Mouse (Mus musculus) CH12.LX (cell line): ENCODE results near the gene Prdm10. TPM values are rescaled to one million over a fixed set of nuclear protein-coding genes. Genes with fewer than 3 reads are reported as not detected.

Source experiments
- DNase-seq: peaks from one replicate; pipeline ENCODE4 v3.0.0-alpha.2; 2013; ENCODE audit errors: extremely low read depth
- H3K27ac ChIP-seq: 2 replicates; pipeline ENCODE4 v1.5.1; 2012; ENCODE audit warnings: low read depth, mild to moderate bottlenecking, control low read depth, moderate library complexity; ENCODE audit not compliant: insufficient read depth
- H3K27me3 ChIP-seq: replicated peaks from 2 replicates; pipeline ENCODE3; 2012; ENCODE audit warnings: inconsistent platforms
- H3K36me3 ChIP-seq, 2 experiments: replicated peaks in 1 of 2; 2 replicates each; pipeline versions ENCODE3 to v1.6.1; 2012; ENCODE audit warnings: inconsistent platforms in 1 of 2, low read length in 1 of 2, mild to moderate bottlenecking in 1 of 2, mixed read lengths in 1 of 2, moderate library complexity in 1 of 2; ENCODE audit not compliant: control insufficient read depth in 1 of 2, insufficient read depth in 1 of 2
- H3K4me1 ChIP-seq, 2 experiments: 2 replicates each; pipeline ENCODE4 v1.6.1; 2012; ENCODE audit warnings: inconsistent platforms in 1 of 2, moderate library complexity in 1 of 2; ENCODE audit not compliant: insufficient read depth in 2 of 2, control insufficient read depth in 1 of 2
- H3K4me2 ChIP-seq: 2 replicates; pipeline ENCODE4 v1.6.1; 2012; ENCODE audit warnings: low read depth, mild to moderate bottlenecking, control low read depth; ENCODE audit not compliant: poor library complexity, insufficient read depth, severe bottlenecking
- H3K4me3 ChIP-seq, 3 experiments: fragments of 150-350 bp in 1 of 3; sonication (generic) in 1 of 3; replicated peaks in 1 of 3; 2 replicates each; pipeline versions ENCODE3 to v1.5.1; 2011 to 2012; ENCODE audit warnings: low read depth in 2 of 3, low read length in 2 of 3, mild to moderate bottlenecking in 2 of 3, moderate library complexity in 2 of 3, control low read depth in 1 of 3, improper control_type of control experiment in 1 of 3, inconsistent platforms in 1 of 3, mixed read lengths in 1 of 3; ENCODE audit not compliant: poor library complexity in 1 of 3
- H3K79me2 ChIP-seq: replicated peaks from 2 replicates; pipeline ENCODE4 v1.6.1; 2012; ENCODE audit warnings: mild to moderate bottlenecking, moderate library complexity; ENCODE audit not compliant: control insufficient read depth, poor library complexity, insufficient read depth, severe bottlenecking; ENCODE audit errors: extremely low read depth
- H3K9ac ChIP-seq: 2 replicates; pipeline ENCODE4 v1.6.1; 2012; ENCODE audit warnings: low read depth, mild to moderate bottlenecking, control low read depth, moderate library complexity; ENCODE audit not compliant: insufficient read depth
- H3K9me3 ChIP-seq: replicated peaks from 2 replicates; pipeline ENCODE3; 2012; ENCODE audit warnings: low read length, inconsistent platforms, mixed read lengths
- BHLHE40 ChIP-seq: IDR thresholded peaks from 2 replicates; pipeline ENCODE4 v1.6.1; 2011; ENCODE audit warnings: mild to moderate bottlenecking, low read depth, low read length, improper control_type of control experiment
- CHD1 ChIP-seq: IDR thresholded peaks from 2 replicates; pipeline ENCODE4 v1.6.1; 2012; ENCODE audit warnings: low read depth, low read length, improper control_type of control experiment, inconsistent platforms
- CHD2 ChIP-seq: IDR thresholded peaks from 2 replicates; pipeline ENCODE4 v1.6.1; 2011; ENCODE audit warnings: low read length, improper control_type of control experiment
- ELF1 ChIP-seq: IDR thresholded peaks from 2 replicates; pipeline ENCODE4 v1.6.1; 2014; ENCODE audit warnings: low read depth, mild to moderate bottlenecking, inconsistent platforms, low read length, improper control_type of control experiment
- HCFC1 ChIP-seq: IDR thresholded peaks from 2 replicates; pipeline ENCODE4 v1.6.1; 2012; ENCODE audit warnings: low read depth, mild to moderate bottlenecking, inconsistent platforms, low read length, improper control_type of control experiment
- IRF4 ChIP-seq: IDR thresholded peaks from 2 replicates; pipeline ENCODE4 v1.6.1; 2014; ENCODE audit warnings: low read depth, mild to moderate bottlenecking, inconsistent platforms, low read length, improper control_type of control experiment
- JUN ChIP-seq: IDR thresholded peaks from 2 replicates; pipeline ENCODE4 v1.6.1; 2011; ENCODE audit warnings: low read depth, mild to moderate bottlenecking, low read length, improper control_type of control experiment, moderate library complexity; ENCODE audit not compliant: insufficient read depth
- KAT2A ChIP-seq: IDR thresholded peaks from 2 replicates; pipeline ENCODE4 v1.6.1; 2012; ENCODE audit warnings: low read length, improper control_type of control experiment, inconsistent platforms; ENCODE audit not compliant: insufficient replicate concordance
- MAFK ChIP-seq: IDR thresholded peaks from 2 replicates; pipeline ENCODE4 v1.6.1; 2011; ENCODE audit warnings: low read length, improper control_type of control experiment; ENCODE audit not compliant: insufficient replicate concordance
- MAZ ChIP-seq: IDR thresholded peaks from 2 replicates; pipeline ENCODE4 v1.6.1; 2012; ENCODE audit warnings: low read depth, mild to moderate bottlenecking, inconsistent platforms, low read length, improper control_type of control experiment, moderate library complexity
- MEF2A ChIP-seq: IDR thresholded peaks from 2 replicates; pipeline ENCODE4 v1.6.1; 2014; ENCODE audit warnings: low read depth, mild to moderate bottlenecking, inconsistent platforms, low read length, improper control_type of control experiment, borderline replicate concordance
- MYC ChIP-seq: IDR thresholded peaks from 2 replicates; pipeline ENCODE4 v1.6.1; 2011; ENCODE audit warnings: low read depth, mild to moderate bottlenecking, improper control_type of control experiment, low read length
- NELFE ChIP-seq: IDR thresholded peaks from 2 replicates; pipeline ENCODE4 v1.6.1; 2011; ENCODE audit warnings: low read depth, low read length, improper control_type of control experiment
- NRF1 ChIP-seq: IDR thresholded peaks from 2 replicates; pipeline ENCODE4 v1.6.1; 2014; ENCODE audit warnings: low read depth, mild to moderate bottlenecking, inconsistent platforms, low read length, improper control_type of control experiment, moderate library complexity
- PAX5 ChIP-seq: IDR thresholded peaks from 2 replicates; pipeline ENCODE4 v1.6.1; 2012; ENCODE audit warnings: low read length, inconsistent platforms, mixed read lengths
- POLR2A ChIP-seq: IDR thresholded peaks from 2 replicates; pipeline ENCODE4 v1.6.1; 2011; ENCODE audit warnings: low read depth, mild to moderate bottlenecking, improper control_type of control experiment, low read length
- POLR2AphosphoS2 ChIP-seq: IDR thresholded peaks from 2 replicates; pipeline ENCODE4 v1.6.1; 2011; ENCODE audit warnings: low read depth, low read length, improper control_type of control experiment
- RAD21 ChIP-seq: IDR thresholded peaks from 2 replicates; pipeline ENCODE4 v1.6.1; 2011; ENCODE audit warnings: low read depth, mild to moderate bottlenecking, low read length, improper control_type of control experiment, moderate library complexity
- RCOR1 ChIP-seq: conservative IDR thresholded peaks from 2 replicates; pipeline ENCODE4 v1.6.1; 2012; ENCODE audit warnings: low read depth, mild to moderate bottlenecking, inconsistent platforms, low read length, improper control_type of control experiment
- SIN3A ChIP-seq: IDR thresholded peaks from 2 replicates; pipeline ENCODE4 v1.6.1; 2012; ENCODE audit warnings: low read length, improper control_type of control experiment, inconsistent platforms
- SMC3 ChIP-seq: IDR thresholded peaks from 2 replicates; pipeline ENCODE4 v1.6.1; 2011; ENCODE audit warnings: low read depth, low read length, improper control_type of control experiment
- TBP ChIP-seq: conservative IDR thresholded peaks from 2 replicates; pipeline ENCODE4 v1.6.1; 2011; ENCODE audit warnings: low read depth, low read length, improper control_type of control experiment
- TCF12 ChIP-seq: IDR thresholded peaks from 2 replicates; pipeline ENCODE4 v1.6.1; 2014; ENCODE audit warnings: low read depth, mild to moderate bottlenecking, inconsistent platforms, low read length, improper control_type of control experiment
- UBTF ChIP-seq: IDR thresholded peaks from 2 replicates; pipeline ENCODE4 v1.6.1; 2012; ENCODE audit warnings: low read depth, mild to moderate bottlenecking, inconsistent platforms, low read length, improper control_type of control experiment, moderate library complexity
- USF2 ChIP-seq: conservative IDR thresholded peaks from 2 replicates; pipeline ENCODE4 v1.6.1; 2011; ENCODE audit warnings: low read depth, low read length, improper control_type of control experiment
- ZKSCAN1 ChIP-seq: IDR thresholded peaks from 2 replicates; pipeline ENCODE4 v1.6.1; 2012; ENCODE audit warnings: low read depth, inconsistent platforms, low read length, improper control_type of control experiment, borderline replicate concordance
- ZMIZ1 ChIP-seq: IDR thresholded peaks from 2 replicates; pipeline ENCODE4 v1.6.1; 2012; ENCODE audit warnings: low read depth, mild to moderate bottlenecking, inconsistent platforms, low read length, improper control_type of control experiment
- ZNF384 ChIP-seq: IDR thresholded peaks from 2 replicates; pipeline ENCODE4 v1.6.1; 2012; ENCODE audit warnings: low read depth, low read length, improper control_type of control experiment, inconsistent platforms
- dilution Hi-C: fragments of 300-500 bp; cut with MboI; formaldehyde crosslinking; loops from 2 replicates; pipeline ENCODE4 v1.14.3; 2020; ENCODE audit warnings: low sequenced_read_pairs; ENCODE audit not compliant: extremely low pct_unique_long_range_greater_than_20kb, extremely low pct_ligation_motif_present
- in situ Hi-C: fragments of 300-500 bp; cut with MboI; formaldehyde crosslinking; loops from 3 replicates; pipeline ENCODE4 v1.14.3; 2019; ENCODE audit warnings: low sequenced_read_pairs, low pct_ligation_motif_present, low pct_unique_long_range_greater_than_20kb, mixed read lengths
- polyA plus RNA-seq: library from polyadenylated mRNA; unstranded; fragments of >175 nt; gene quantifications from 2 replicates; pipeline ENCODE4 v1.2.1, GENCODE M21; 2012; ENCODE audit warnings: low read depth; ENCODE audit not compliant: insufficient read length
- total RNA-seq, 2 experiments: library from RNA; depleted of rRNA; stranded (reverse); fragments of 300-350 nt in 1 of 2; fragments of >200 nt in 1 of 2; gene quantifications; 2 replicates each; pipeline ENCODE4 v1.2.3; 2012 to 2014

The Prdm10 gene
- total and polyA plus RNA-seq, 3 experiments: 4.5 to 6.7 (median 4.7) TPM

GRCm38 (mm10) chr9:31385947-31386354 lies 105.6 kb downstream of the Prdm10 start, which contains the start of gene Nfrkb:
Nfrkb (plus strand) TSS chr9:31386192.
- Histone ChIP-seq H3K27me3 (no peaks in the 10 kb centered on the region), H3K79me2 (peaks cover 28% of the 10 kb centered on the region), H3K36me3 (peaks cover 10 to 26% of the 10 kb centered on the region in 2 experiments), H3K9me3 (no peaks in the 10 kb centered on the region), H3K27ac (no peak within 1 kb of the TSS), H3K4me1 (peaks cover 3 to 27% of the 10 kb centered on the region in 2 experiments), H3K4me3 (peak within 1 kb of the TSS; percentile 75 to 87 (median 83)), H3K9ac (peak within 1 kb of the TSS; percentile 76), H3K4me2 (peak within 1 kb of the TSS; percentile 88)
- peak; percentile 91 for DNase-seq
- dilution Hi-C loops (no loop called here), in situ Hi-C loops (no loop called here)
- no peak for TF ChIP-seq ZKSCAN1
- TF ChIP-seq NRF1: 0 out of 2 replicates have a peak, but pooled peaks have one; percentile 13
- TF ChIP-seq MYC: no peak
- no peak for TF ChIP-seq SMC3
- TF ChIP-seq HCFC1: peak; percentile 60
- TF ChIP-seq PAX5: no peak
- TF ChIP-seq NELFE: peak; percentile 90
- TF ChIP-seq BHLHE40: peak; percentile 51; the same call in 1 of the 2 replicates
- no peak for TF ChIP-seq CHD1
- TF ChIP-seq TBP: peak; percentile 77
- no peak for TF ChIP-seq USF2
- TF ChIP-seq CHD2: no peak
- no peak for TF ChIP-seq ZNF384
- peak; percentile 71; the same call in 1 of the 2 replicates for TF ChIP-seq POLR2AphosphoS2
- peak; percentile 92 for TF ChIP-seq POLR2A
- TF ChIP-seq MEF2A: peak; percentile 27; the same call in 1 of the 2 replicates
- TF ChIP-seq MAFK: no peak
- no peak for TF ChIP-seq RAD21
- 0 out of 2 replicates have a peak, but pooled peaks have one; percentile 41 for TF ChIP-seq MAZ
- TF ChIP-seq ZMIZ1: peak; percentile 90
- TF ChIP-seq TCF12: peak; percentile 79
- no peak for TF ChIP-seq UBTF
- no peak for TF ChIP-seq KAT2A
- no peak for TF ChIP-seq RCOR1
- TF ChIP-seq ELF1: peak; percentile 45; the same call in 1 of the 2 replicates
- no peak for TF ChIP-seq JUN
- peak; percentile 27; the same call in 1 of the 2 replicates for TF ChIP-seq IRF4
- peak; percentile 26; the same call in 1 of the 2 replicates for TF ChIP-seq SIN3A
